Mouse (Mus musculus): ENCODE data around the gene Cenpa. TPM values are rescaled to one million over a fixed set of nuclear protein-coding genes. Genes with fewer than 3 reads are reported as not detected.
A peak's percentile ranks its signal among the peaks of the same experiment; 100 is the strongest.
"Not testable (repeated sequence)": the region's sequence is repeated elsewhere in the genome, so short reads cannot be mapped to it uniquely, and the experiment has no call there.

The Cenpa gene
- total RNA-seq, 2 experiments from 2014 or later: 4.8 to 5.5 TPM

DNA sequence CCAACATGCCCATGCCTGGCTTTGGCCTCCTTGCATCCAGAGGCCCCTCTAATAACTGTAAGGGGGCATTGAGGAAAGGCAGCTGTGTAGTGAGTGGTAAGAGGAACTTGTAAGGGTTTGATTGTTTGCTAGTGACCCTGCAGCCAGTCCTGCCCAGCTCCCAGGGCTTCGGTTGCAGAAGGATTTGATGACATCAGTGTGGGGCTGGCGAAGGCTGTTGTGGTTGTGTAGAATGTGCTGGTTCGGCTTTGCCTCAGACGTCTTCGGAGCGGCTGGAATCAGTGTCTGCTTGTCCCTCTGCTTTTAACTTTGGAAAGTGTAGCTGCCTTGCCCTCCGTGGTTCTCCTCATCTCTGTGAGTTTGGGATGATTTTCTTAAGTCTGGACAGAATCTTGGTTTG is 10.2 kb downstream of the Cenpa start:
- DNase-seq (ENCODE audit: low spot score in 2 of 2): no peak

DNA sequence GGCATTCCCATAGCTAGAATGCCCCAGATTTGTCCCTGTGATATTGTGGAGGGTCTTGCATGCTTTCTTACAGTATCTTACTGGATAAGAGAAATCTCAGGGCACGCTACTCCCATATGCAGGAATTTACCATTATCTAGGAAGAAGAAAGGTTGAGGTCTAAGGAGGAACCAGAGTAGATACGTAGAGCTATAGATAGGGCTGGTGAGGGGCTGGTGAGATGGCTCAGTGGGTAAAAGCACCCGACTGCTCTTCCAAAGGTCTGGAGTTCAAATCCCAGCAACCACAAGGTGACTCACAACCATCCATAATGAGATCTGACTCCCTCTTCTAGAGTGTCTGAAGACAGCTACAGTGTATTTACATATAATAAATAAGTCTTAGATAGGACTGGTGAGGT is 11.5 kb downstream of the Cenpa start:
- not testable (repeated sequence) for DNase-seq (ENCODE audit: low spot score in 2 of 2)

DNA sequence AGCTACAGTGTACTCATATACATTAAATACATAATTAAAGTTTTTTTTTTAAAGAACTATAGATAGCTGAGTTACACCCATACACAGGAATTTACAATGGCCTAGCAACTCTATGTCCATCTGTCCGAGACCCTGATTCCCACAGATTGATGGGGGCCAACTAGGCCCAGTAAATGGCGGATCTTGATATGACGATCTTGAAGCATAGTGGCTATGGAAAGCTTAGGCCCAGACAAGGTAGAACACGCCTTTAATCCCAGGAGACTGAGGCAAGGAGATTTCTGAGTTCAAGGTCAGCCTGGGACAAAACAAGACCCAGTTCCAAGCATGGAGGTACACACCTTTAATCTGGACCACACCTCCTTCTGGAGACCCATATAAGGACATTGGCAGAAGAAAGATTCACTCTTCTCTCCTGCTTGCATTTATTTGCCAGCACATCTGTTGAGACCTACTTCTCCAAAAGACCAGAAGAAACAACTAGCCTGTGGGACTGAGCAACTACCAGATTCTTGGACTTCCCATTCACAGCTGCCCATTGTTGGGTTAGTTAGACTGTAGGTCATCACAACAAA is 12.2 kb downstream of the Cenpa start:
- DNase-seq (ENCODE audit: low spot score in 2 of 2): no peak

DNA sequence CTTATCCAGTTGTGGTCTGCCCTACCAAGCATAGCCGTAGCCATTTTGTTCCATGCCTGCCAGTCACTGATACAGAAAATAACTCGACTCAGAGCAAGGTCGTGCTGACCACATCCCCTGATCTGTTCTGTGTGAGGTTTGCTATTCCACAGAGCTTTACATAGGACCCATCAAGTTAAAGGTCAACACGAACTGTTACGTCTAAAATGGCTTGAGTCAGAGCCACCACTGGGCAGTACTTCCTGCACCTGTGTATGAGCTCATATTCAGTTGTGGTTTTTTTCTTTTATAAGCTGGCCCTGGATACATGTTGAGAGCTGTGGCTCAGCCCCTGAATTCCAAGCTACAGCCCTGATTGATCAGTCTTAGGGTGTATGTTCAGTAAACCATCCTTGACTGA is 13.0 kb downstream of the Cenpa start:
- DNase-seq (ENCODE audit: low spot score in 2 of 2): no peak

DNA sequence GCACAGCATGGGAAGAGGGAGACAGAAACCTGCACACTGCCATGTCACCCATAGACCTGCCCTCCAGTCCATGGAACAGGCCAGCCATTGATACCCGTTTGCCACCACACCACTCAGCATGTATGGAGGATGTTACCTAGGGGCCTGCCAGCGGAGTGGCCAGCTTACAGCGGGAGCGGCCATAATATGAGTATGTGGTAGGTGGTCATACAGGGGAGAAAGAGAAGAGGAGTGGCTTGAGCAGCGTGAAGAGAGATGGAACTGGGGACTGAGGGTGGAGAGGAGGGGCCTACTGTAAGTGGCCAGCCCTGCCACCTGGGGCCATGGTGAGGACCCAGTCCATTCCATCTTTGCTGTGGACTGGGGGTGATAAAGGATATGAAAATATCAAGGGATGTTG is 15.4 kb downstream of the Cenpa start:
- DNase-seq (ENCODE audit: low spot score in 2 of 2): no peak

DNA sequence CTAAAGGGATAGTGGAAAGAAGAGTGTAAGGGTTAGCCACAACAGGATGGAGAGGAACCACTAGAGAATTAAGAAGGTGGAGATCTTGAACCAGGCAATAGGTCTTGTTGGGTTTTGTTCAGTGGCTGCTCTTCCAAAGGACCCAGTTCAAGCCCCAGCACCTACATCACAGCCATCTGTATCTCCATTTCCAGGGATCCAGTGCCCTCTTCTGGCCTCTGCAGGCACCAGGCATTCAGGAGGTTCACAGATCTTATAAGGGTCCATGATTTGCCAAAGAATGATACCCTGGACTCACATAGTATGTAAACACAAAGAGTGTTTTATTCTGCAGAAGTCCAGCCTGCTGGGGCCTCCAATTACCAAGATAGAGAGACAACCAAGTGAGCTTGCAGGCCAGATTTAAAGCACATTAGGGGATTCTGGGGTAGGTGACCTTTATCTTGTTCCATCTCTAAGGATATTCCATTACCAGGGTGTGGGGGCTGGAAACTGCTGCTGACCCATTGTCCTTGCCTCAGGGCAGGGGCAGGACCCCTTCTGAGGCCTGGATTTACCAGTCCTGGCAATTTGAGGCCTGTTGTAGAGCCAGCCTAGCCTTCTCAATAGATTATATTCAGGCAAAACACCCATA is 16.5 kb downstream of the Cenpa start:
- DNase-seq (ENCODE audit: low spot score in 2 of 2): no peak

DNA sequence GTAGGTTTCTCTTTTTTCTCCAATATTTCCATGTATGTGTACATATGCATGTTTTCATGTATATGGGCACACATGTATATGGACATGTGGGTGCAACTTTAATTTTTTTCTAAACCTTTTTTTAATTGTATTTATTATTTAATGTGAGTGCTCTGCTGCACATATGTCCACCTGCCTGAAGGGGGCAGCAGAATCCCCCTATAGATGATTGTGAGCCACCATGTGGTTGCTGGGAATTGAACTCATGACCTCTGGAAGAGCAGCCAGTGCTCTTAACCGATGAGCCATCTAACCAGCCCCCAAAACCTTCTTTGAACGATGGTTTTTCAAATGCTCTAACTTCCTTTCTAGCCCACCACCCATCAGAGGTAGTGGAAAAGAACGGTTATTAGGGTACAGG is 17.4 kb downstream of the Cenpa start:
- no peak for DNase-seq (ENCODE audit: low spot score in 2 of 2)

DNA sequence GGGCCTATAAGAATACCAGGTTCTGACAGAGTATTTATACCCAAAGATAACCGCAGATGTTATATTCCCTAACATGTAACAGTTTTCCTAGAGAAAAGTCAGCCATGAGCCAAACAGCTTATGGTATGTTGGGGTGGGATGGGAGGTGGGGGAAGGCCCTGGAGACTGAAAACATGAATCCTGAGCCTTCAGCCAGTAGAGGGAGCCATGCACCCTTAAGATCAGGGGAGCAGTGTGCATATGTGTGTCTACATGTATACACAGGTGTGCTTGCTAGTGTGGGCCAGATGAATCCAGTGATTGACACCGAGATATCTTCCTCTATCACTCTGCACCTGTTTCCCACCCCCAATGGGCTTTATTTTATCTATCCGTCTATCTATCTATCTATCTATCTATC is 20.2 kb downstream of the Cenpa start:
- DNase-seq (ENCODE audit: low spot score in 2 of 2): no peak

DNA sequence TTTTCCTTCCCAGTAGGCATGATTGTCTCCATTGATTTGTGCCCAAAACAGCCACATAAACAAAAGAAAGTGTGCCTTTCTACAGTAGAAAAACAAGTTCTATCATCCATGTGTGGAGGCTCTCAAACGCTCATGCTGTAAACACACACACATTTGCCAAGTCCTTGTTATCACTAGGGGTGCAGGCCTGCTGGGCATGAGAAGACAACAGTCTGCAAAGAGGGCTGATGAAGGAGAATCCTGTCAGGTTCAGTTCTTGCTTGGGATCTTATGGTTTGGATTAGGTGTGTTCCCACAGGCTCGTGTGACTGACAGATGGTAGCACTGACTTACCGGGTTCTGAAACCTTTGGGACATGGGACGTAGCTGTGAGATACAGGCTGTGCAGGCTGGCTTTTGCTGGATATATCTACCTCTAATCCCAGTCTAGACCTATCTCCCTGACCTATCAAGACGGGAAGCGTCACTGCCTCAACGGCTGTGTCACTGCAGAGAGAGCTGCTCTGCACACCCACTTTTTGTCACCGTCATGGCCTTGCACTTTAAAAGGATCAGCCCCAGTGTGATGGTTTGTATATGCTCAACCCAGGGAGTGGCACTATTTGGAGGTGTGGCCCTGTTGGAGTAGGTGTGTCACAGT is 33.9 kb downstream of the Cenpa start:
- no peak for DNase-seq (ENCODE audit: low spot score in 2 of 2)

DNA sequence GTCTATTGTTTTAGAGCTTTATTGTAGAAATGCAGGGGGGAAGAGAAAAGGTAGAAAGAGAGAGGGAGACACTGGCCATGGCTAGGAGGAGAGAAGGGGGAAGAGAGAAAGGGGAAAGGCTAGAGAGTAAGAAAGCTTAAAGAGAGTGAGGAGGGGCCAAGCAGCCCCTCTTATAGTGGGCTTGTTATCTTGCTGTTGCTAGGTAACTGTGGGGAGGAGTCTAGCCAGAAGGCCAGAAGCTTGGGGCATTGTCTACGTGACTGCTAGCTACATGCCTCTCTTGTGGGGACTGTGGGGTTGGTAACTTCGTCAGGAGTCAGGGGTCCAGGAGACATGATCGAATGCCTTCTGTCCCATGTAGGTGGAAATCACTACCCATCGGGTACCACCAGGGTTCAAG is 34.8 kb downstream of the Cenpa start:
- DNase-seq (ENCODE audit: low spot score in 2 of 2): not testable (repeated sequence)

DNA sequence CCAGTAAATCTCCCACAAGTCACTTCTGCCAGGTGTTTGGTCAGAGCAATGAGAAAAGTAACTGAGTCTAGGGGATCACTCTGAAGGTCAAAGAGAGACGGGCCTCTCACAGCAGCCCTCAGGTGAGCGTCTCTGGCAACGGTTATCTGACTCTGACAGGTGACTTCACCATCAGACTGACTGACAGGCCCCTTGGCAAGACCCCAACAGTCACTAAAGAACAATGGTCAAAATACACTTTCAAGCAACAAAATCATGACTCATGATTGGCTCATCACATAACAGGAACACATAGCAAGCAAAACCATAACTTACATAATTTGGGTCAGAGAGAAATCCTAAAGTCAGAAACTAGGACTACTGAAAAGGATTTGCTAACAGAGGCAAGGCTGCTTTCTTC is 35.3 kb downstream of the Cenpa start:
- no peak for DNase-seq (ENCODE audit: low spot score in 2 of 2)

DNA sequence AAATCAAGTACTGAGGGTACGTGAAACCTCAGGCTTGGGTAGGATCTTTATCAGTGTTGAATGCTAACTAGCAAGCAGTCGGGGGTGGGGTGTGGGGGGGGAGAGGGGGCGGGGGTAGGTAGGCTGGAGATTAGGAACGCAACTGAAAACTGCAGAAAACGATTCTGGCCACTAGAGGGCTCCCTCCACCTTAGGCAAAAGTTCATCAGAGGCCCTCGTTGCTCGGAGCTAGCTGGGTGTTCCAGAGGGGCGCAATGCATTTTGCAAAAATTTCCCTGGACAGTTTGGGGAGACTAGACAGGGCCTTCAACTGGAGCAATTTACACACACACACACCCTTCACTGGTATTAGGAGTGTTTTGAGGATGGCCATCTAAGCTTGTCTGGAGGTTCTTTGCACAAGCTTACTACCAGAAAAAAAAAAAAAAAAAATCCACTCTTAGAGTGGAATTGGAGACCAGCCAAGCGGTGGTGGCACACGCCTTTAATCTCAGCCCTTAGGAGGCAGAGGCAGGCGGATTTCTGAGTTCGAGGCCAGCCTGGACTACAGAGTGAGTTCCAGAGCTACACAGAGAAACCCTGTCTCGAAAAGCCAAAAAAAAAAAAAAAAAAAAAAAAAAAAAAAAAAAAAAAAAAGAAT is 43.3 kb downstream of the Cenpa start:
- DNase-seq (ENCODE audit: low spot score in 2 of 2): peak; percentile 83 to 89

DNA sequence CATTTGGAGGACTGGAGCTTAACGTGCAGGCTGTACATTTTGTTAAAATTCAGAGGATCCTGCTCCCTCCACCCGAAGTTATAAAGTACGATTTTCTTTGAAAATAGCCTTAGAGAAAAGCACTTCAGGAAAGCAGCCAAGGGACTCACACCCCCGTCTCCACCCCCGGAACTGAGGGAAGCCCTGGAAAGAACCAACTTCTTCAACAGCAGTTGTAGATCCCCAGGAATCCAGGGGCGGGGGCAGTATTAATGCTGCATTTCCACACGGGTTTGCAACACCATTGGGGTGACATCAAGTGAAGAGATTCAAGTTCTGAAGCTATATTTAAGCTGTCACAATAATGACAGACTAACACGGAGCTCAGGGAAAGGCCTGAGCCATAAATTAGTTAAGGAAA is 43.9 kb downstream of the Cenpa start:
- peak in 1 of 2 experiments; percentile 33 for DNase-seq (ENCODE audit: low spot score in 2 of 2)

DNA sequence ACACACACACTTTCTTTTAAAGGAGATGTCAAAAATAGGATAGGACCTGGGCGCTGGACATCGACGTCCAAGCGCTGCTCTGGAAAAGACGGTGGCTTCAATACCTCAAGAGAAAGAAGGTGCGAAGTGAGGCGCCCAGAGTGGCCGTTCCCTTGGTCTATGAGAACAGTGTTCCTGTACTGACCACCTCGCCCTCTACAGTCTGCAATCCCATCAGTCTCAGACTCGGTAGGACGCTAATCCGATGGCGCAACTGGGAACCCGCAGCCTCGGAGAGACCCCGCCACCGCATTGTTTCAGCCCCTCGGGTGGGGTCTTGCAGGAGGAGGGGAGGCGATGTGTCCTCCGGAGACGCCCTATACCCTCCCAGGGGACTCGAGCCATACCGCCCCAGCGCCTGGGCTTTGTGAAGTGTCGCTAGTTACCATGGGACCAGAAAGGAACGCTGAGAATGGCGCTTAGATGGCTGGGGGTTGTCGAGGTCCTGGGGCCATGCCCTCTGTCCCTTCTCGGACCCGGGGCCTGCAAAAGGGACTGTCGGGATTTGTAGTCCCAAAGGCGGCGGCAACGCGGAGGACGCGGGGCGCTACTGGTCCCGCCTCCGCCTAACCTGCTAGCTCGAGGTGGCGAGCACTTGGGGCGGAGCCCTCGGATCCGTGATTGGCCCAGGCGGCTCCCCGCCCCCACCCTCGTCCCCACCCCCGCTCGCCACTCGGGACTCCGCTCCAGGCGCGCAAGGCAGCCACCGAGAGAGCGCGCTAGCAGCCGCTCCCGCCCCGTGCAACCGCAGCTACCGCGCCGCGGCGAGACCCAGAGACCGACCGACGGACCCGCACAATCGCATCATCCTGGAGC is 44.8 kb downstream of the Cenpa start, which contains the start of gene Dpysl5:
Gene Dpysl5, plus strand, starts transcription at position 418 of the 855 bp plus-strand sequence.
- DNase-seq (ENCODE audit: low spot score in 2 of 2): peak; percentile 82 to 90

DNA sequence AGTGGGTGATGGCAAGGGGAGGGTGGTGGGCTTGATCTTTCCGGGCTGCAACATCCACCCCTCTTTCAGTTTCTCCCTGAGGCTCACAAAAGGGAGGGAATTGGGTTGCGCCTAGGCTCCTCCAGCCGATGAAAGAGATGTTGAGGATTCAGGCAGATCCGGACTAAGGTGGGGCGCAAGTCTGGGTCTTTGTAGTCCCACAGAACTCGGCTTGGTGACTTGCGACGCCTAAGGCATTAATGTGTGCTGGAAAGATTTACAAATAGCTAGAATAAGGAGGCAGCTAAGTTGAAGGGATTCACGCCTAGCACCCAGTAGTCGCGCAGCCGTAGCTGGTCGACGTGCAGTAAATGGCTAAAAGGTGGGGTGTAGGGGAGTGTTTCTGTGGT is 45.4 kb downstream of the Cenpa start:
- DNase-seq (ENCODE audit: low spot score in 2 of 2): no peak

DNA sequence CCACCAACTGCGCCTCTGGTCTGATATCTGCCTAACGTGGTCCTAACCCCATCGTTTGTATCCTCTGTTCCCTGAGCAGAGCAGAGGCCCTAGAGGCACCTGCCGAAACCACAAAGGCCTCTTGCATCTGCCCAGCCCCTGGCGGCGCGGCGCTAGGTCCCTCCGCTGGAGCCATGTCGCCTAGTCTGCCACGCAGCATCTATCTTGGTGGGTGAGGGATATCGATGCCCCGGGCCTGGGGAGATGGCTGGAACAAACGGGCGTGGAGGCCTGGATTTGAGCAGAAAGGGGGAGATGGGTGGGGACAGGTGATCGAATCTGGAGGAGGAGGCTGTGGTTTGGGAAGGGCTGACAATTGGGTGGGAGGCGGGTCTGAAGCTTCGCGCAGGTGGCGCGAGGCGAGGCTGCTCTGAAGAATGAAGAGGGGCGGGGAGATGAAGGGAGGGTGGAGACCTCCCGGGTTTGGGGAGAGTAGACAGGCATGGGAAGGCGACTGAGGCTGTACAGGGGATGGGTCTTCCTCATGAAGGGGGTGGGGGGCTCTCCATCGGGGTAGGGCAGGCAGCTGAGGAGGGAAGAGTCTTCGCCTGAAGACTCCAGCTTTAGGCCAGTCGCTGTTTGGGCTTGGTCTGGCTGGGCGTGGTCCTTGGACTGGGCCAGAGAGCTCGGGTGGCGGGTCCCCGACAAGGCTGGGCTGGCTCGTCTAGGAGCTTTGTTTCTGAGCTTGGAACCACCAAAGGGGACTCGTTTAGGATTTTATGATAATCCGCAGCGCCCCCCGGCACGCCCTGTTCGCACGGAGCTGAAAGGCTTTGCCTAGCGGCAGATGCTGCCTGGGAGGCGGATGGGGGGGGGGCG is 46.1 kb downstream of the Cenpa start:
- DNase-seq (ENCODE audit: low spot score in 2 of 2): peak in 1 of 2 experiments; percentile 50

DNA sequence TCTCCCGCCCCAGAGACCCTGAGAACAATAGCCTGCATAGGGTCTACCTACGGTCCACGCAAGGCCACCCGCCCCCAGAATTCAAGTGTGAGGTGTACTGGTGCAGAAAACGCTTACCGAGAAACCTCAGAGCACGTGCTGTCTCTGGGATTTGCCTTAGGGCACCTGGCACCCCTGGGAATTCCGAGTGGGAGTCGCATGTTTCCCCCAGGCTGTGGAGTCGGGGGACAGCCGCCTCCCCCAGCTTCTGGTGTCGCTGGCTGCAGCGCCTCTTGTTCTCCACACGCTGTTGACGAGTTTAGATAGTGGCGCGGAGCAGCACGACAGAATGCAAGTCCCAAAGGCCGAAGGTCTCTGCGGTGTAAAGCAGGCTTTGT is 46.7 kb downstream of the Cenpa start:
- DNase-seq (ENCODE audit: low spot score in 2 of 2): peak in 1 of 2 experiments; percentile 41

DNA sequence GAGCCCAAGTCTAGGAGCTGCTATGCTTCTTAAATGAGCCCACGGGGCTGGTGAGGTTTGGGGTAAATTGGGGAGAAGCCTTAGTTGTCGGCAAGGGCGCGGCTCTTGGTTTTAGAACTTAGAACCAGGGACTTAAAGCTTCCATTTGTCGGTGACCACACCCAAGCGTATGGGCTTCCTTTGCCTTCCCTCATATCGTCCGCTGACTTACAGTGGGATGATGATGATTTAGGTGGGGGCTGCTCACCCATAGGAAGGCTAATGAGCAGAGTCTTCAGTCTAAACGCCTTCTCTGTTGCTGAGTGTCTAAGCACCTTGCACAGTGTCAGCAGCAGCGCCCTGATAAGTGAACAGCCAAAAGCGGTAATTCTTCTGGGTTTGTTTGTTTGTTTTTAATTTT is 47.1 kb downstream of the Cenpa start:
- no peak for DNase-seq (ENCODE audit: low spot score in 2 of 2)

DNA sequence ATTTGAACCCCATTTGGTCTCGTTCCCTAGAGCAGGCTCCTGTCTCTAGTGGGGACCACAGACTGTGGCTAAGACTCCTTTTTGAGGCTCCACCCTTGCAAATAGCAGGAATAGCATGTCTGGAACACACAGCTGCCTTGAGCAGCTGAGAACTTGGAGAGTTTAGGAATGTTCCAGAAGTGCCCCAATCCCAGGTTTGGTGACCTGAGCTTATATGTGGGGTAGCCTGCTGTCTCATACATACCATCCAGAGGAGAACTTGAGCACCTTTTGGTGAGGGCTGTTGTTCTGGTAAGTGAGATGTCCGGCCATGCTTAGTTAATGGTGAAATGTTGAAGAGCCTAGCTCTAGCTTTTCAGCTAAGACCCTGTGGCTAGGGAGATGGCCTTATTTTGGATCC is 49.7 kb downstream of the Cenpa start:
- no peak for DNase-seq (ENCODE audit: low spot score in 2 of 2)

DNA sequence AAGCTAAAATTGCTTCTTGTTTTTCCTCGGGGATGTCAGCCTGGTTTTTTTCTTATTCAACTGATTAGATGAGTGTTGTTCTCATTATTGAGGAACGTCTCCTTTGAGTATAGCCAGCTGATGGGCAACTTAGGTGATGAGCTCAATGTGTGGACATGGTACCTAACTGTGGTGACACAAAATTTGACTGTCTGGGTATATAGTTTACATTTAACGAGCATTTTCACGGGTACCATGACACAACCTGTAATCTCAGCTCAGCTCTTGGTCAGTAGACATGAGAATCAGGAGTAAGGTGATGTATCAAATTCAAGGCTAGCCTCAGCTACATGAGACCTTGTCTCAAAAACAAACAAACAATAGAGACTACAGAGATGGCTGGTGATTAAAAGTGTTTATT is 50.9 kb downstream of the Cenpa start:
- DNase-seq (ENCODE audit: low spot score in 2 of 2): no peak

Measured in layer of hippocampus, postnatal 14 days (tissue).